Mouse (Mus musculus) limb, embryonic 14.5 days (tissue): ENCODE data around the gene Spata18. TPM values are rescaled to one million over a fixed set of nuclear protein-coding genes. Genes with fewer than 3 reads are reported as not detected.

Experiments
- ATAC-seq: fragments of 200-750 bp; cut with Nextera tagmentation; 2 replicates; pipeline ENCODE4 v1.8.0; 2017; ENCODE audit warnings: low read depth, moderate number of reproducible peaks, moderate TSS enrichment; ENCODE audit not compliant: low FRiP score
- DNase-seq: peaks from one replicate; pipeline ENCODE4 v3.0.0-alpha.2; 2015; ENCODE audit warnings: low spot score
- H3K27ac ChIP-seq: fragments of 300-500 bp; sonication (generic); replicated peaks from 2 replicates; pipeline ENCODE4 v1.5.1; 2014; ENCODE audit warnings: low read depth, mild to moderate bottlenecking, low read length, moderate library complexity, mixed read lengths
- H3K27me3 ChIP-seq: fragments of 300-500 bp; sonication (generic); 2 replicates; pipeline ENCODE4 v1.6.1; 2014; ENCODE audit warnings: low read length, mixed read lengths; ENCODE audit not compliant: control insufficient read depth, insufficient read depth
- H3K36me3 ChIP-seq: fragments of 300-500 bp; sonication (generic); 2 replicates; pipeline ENCODE4 v1.6.1; 2014; ENCODE audit warnings: mild to moderate bottlenecking, low read length, moderate library complexity, mixed read lengths; ENCODE audit not compliant: control insufficient read depth, insufficient read depth
- H3K4me1 ChIP-seq: fragments of 300-500 bp; sonication (generic); 2 replicates; pipeline ENCODE4 v1.6.1; 2014; ENCODE audit warnings: antibody characterized with exemption, low read length, mixed read lengths; ENCODE audit not compliant: control insufficient read depth, insufficient read depth
- H3K4me2 ChIP-seq: fragments of 300-500 bp; sonication (generic); replicated peaks from 2 replicates; pipeline ENCODE4 v1.6.1; 2014; ENCODE audit warnings: low read depth, mild to moderate bottlenecking, low read length, moderate library complexity; ENCODE audit not compliant: severe bottlenecking
- H3K4me3 ChIP-seq: fragments of 300-500 bp; sonication (generic); replicated peaks from 2 replicates; pipeline ENCODE4 v1.5.1; 2014; ENCODE audit warnings: low read length
- H3K9ac ChIP-seq: fragments of 300-500 bp; sonication (generic); 2 replicates; pipeline ENCODE4 v1.6.1; 2014; ENCODE audit warnings: mild to moderate bottlenecking, low read depth, low read length, moderate library complexity; ENCODE audit not compliant: severe bottlenecking
- H3K9me3 ChIP-seq: fragments of 300-500 bp; sonication (generic); 2 replicates; pipeline ENCODE4 v1.6.1; 2016; ENCODE audit warnings: low read length; ENCODE audit not compliant: control insufficient read depth
- POLR2A ChIP-seq: fragments of 200-500 bp; IDR thresholded peaks from 2 replicates; pipeline ENCODE4 v1.8.0; 2012; ENCODE audit warnings: inconsistent platforms, mild to moderate bottlenecking, moderate library complexity, borderline replicate concordance; ENCODE audit not compliant: insufficient read depth, insufficient read length; ENCODE audit errors: extremely low read depth
- WGBS: fragments of 180-500 bp; shearing (Covaris S2); extraction: QIAGEN DNeasy Blood & Tissue Kit; methylation state at CpG from one replicate; pipeline ENCODE4 v1.1.7; 2014; 5-methylcytosine and 5-hydroxymethylcytosine counted together
- polyA plus RNA-seq, 2 experiments: library from polyadenylated mRNA; depleted of rRNA in 1 of 2; stranded (reverse) in 1 of 2; unstranded in 1 of 2; fragments of >200 nt; fragmentation: Nextera tagmentation in 1 of 2; extraction: Ambion mirVana in 1 of 2; gene quantifications; 2 replicates each; pipeline versions ENCODE4 v1.2.1 to v1.2.3; 2012 to 2014

The Spata18 gene
- polyA plus RNA-seq, 2 experiments: 1.4 to 2.5 TPM

DNA sequence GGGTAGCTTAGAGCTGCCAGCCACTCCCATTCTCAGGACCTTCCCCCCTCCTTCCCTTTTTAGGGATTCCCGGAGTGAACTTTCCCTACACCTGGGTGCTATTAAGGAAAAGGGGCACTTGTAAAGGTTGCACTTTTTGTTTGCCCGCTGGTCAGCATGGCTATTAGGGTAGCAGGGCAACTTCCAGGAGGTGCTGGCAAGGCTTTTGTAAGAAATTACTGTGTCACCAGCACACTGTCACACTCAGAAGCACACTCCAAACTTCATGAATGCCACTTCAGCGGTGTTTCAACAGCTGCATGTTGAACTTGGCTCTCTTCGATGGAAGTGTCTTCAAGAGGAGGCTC, 649 bp downstream of the Spata18 start:
- no peak for TF ChIP-seq POLR2A
- 4% methylated on average over 4 of the region's 4 CpGs for WGBS
- H3K27me3 ChIP-seq: peaks cover 30% of the 10 kb centered on the region
- peak overlapping the region; percentile 54 for H3K4me3 ChIP-seq
- H3K4me2 ChIP-seq: peak overlapping the region; percentile 100
- H3K9me3 ChIP-seq: no peaks in the 10 kb centered on the region
- peaks cover 11% of the 10 kb centered on the region for H3K4me1 ChIP-seq
- H3K9ac ChIP-seq: peak overlapping the region; percentile 57
- H3K36me3 ChIP-seq: no peaks in the 10 kb centered on the region
- DNase-seq: no peak
- no peak overlapping the region for H3K27ac ChIP-seq
- no peak for ATAC-seq

DNA sequence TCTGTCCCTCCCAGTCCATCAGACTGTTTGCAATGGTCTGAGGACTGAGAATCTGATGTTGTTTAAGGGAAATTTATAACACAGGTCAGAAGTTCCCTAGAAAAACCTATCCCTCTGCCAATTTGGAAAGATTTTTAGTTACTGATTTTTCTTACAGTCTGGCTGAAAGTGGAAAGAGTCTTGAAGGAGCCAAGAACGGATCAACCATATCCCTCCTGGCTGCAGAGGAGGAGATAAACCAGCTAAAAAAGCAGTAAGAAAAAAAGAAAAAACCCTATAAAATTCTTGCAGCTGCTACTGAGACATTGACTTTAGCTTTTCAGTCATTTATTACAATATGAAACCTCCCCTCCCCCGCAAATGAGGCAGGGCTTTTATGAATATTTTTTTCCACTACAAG, 15.5 kb downstream of the Spata18 start:
- no peak overlapping the region for H3K4me3 ChIP-seq
- no peaks in the 10 kb centered on the region for H3K36me3 ChIP-seq
- 40% methylated on average over 2 of the region's 2 CpGs for WGBS
- no peaks in the 10 kb centered on the region for H3K9me3 ChIP-seq
- H3K27ac ChIP-seq: no peak overlapping the region
- H3K4me1 ChIP-seq: peaks cover 4% of the 10 kb centered on the region; the same call in 1 of the 2 replicates
- no peak overlapping the region for H3K9ac ChIP-seq
- H3K27me3 ChIP-seq: no peaks in the 10 kb centered on the region
- no peak overlapping the region for H3K4me2 ChIP-seq
- TF ChIP-seq POLR2A: no peak
- DNase-seq (peak; percentile 68), ATAC-seq (no peak)

DNA sequence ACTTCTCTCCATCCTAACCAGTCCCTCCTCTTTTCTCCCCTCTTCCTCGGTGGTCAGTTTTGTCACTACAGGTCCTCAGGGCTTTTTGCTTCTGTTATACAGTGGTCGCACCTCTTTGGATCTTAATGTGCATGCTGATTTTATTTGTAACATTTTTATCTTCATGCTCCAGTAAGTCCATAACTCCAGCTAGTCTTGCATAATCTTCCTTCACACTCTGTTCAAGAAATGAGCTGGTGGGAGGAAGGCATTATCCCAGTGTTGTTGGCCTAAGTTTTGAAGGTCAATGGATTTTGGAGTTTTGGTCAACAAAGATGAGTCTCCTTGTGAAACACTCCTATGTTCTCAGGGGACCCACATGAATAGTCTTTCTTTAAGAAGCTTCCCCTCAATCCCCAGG, 16.7 kb downstream of the Spata18 start:
- Histone ChIP-seq H3K9me3 (no peaks in the 10 kb centered on the region), H3K4me1 (peaks cover 4% of the 10 kb centered on the region; the same call in 1 of the 2 replicates), H3K4me2 (no peak overlapping the region), H3K9ac (no peak overlapping the region), H3K4me3 (no peak overlapping the region), H3K27ac (no peak overlapping the region), H3K27me3 (no peaks in the 10 kb centered on the region), H3K36me3 (no peaks in the 10 kb centered on the region)
- ATAC-seq (no peak), DNase-seq (no peak)
- 82% methylated on average over 2 of the region's 2 CpGs for WGBS
- TF ChIP-seq POLR2A: no peak

DNA sequence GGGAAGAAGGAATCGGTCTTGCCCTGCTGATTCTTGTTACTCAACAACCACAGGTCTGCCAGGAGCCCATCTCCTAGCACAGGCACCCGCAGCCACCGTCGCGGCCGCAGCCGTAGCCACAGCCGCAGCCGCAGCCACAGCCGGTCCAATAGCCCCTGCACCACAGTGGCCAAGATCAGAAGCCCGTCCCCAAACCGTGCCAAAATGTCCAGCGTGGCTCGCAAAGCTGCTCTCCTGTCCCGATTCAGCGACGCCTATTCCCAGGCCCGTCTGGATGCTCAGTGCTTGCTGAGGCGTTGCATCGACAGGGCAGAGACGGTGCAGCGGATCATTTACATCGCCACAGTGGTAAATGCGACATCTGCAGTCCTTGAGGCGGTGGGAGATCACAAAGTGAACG, 18.2 kb downstream of the Spata18 start:
- no peak for TF ChIP-seq POLR2A
- no peak for ATAC-seq

DNA sequence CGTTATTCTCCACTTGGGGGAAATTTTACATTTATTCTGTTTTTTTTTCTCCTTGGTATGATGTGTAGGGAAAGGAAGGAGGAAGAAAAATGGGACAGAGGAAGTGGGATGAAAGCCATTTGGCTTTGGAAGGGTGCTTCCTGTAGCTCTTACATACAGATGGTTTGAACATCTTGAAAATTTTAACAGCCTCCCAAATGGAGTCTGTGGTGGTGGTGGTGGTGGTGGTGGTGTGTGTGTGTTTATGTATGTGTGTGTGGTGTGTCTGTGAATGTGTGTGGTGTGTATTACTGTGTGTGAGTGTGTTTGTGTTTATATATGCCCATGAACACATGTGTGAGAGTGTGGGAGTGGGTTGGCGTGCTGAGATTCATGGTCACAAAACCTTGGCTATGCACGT, 24.4 kb downstream of the Spata18 start:
- ATAC-seq: no peak
- H3K27me3 ChIP-seq: no peaks in the 10 kb centered on the region

More for the DNA sequence above, 18.2 kb downstream of the Spata18 start:
- WGBS: 50% methylated on average over 26 of the region's 26 CpGs
- Histone ChIP-seq H3K27ac (no peak overlapping the region), H3K9me3 (no peaks in the 10 kb centered on the region), H3K4me3 (no peak overlapping the region), H3K4me1 (peaks cover 4% of the 10 kb centered on the region; the same call in 1 of the 2 replicates), H3K9ac (no peak overlapping the region), H3K27me3 (no peaks in the 10 kb centered on the region), H3K36me3 (no peaks in the 10 kb centered on the region), H3K4me2 (no peak overlapping the region)
- no peak for DNase-seq

DNA sequence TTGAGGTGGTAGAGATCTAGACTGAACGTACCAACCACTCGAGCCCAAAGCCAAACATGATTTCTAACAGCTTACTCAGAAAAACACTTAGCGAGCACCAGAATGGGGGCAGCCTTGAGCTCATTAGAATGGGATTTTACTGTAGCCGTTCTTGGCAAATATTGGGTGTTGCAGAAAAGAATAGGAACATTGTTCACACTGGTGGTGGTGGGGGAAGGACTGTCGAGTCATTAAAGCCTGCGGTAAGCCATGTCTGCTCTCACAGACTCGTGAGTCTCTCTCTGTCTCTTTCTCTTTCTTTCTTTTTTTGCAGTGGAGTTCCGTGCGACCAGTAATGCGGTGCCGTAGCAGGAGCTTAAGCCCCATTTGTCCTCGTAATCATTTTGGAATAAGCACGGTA, 25.4 kb downstream of the Spata18 start:
- ATAC-seq: no peak

More for the DNA sequence above, 24.4 kb downstream of the Spata18 start:
- no peaks in the 10 kb centered on the region for H3K9me3 ChIP-seq
- H3K9ac ChIP-seq: no peak overlapping the region
- no peak overlapping the region for H3K4me2 ChIP-seq
- no peak for TF ChIP-seq POLR2A
- no peaks in the 10 kb centered on the region for H3K36me3 ChIP-seq
- H3K27ac ChIP-seq: no peak overlapping the region
- DNase-seq: no peak
- 82% methylated on average over 3 of the region's 3 CpGs for WGBS
- H3K4me3 ChIP-seq: no peak overlapping the region
- peaks cover 4% of the 10 kb centered on the region; the same call in 1 of the 2 replicates for H3K4me1 ChIP-seq

More for the DNA sequence above, 25.4 kb downstream of the Spata18 start:
- no peaks in the 10 kb centered on the region for H3K36me3 ChIP-seq
- H3K4me3 ChIP-seq: 0 out of 2 replicates have a peak overlapping the region, but pooled peaks have one; percentile 17
- DNase-seq: peak; percentile 18
- no peaks in the 10 kb centered on the region for H3K27me3 ChIP-seq
- 55% methylated on average over 13 of the region's 13 CpGs for WGBS
- H3K4me2 ChIP-seq: peak overlapping the region; percentile 28; the same call in 1 of the 2 replicates
- H3K9me3 ChIP-seq: no peaks in the 10 kb centered on the region
- H3K4me1 ChIP-seq: peaks cover 4% of the 10 kb centered on the region; the same call in 1 of the 2 replicates
- H3K9ac ChIP-seq: no peak overlapping the region
- H3K27ac ChIP-seq: 0 out of 2 replicates have a peak overlapping the region, but pooled peaks have one; percentile 11
- no peak for TF ChIP-seq POLR2A
